Mouse (Mus musculus) small intestine, adult 2 months (tissue): ENCODE measurements at regions not wholly inside any gene's neighbourhood (a gene's known extent, or its start where the extent isn't known, plus 50 kb on each side); places are given as distances from the start of the nearest gene placed in this dataset.

Experiments
- CTCF ChIP-seq: fragments of 200-500 bp; IDR thresholded peaks from 2 replicates; pipeline ENCODE4 v1.5.1; 2012; ENCODE audit warnings: low read depth, mild to moderate bottlenecking, control low read depth, inconsistent platforms, low read length, moderate library complexity, mixed read lengths; ENCODE audit not compliant: insufficient replicate concordance, insufficient read length; ENCODE audit errors: extremely low read depth
- POLR2A ChIP-seq: fragments of 200-500 bp; IDR thresholded peaks from 2 replicates; pipeline ENCODE4 v1.6.1; 2012; ENCODE audit warnings: low read depth, mild to moderate bottlenecking, control low read depth, inconsistent platforms, low read length, moderate library complexity

DNA sequence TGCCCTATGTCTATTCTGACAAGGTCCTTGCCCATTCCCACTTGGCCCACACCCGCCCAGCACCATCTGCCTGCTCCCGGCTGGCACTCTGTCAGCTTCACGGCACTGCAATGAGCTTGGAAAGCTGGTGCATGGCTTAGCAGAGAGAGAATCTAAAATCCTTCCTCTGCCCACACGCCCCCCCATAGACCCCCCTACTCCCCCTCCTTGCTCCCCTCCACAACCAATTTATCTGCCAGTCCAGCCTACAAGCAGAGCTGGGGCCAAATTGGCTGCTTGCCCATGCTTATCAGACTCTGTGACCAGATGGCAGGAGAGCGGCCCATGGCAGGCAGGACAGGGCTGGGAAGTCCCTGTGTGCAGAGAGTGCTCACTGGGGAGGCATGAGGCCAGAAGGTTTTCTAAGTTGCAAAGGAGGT lies 385.3 kb downstream of the Eipr1 start:
- TF ChIP-seq POLR2A = no peak
- no peak for TF ChIP-seq CTCF
